Mouse (Mus musculus) cerebellum, postnatal 25 days (tissue): ENCODE results near the gene Ptcra.
A peak's percentile ranks its signal among the peaks of the same experiment; 100 is the strongest.

ENCODE experiments used
- DNase-seq, 2 experiments: peaks; one replicate each; pipeline ENCODE4 v3.0.0; 2021; ENCODE audit warnings: mixed read lengths in 2 of 2

The Ptcra gene

DNA sequence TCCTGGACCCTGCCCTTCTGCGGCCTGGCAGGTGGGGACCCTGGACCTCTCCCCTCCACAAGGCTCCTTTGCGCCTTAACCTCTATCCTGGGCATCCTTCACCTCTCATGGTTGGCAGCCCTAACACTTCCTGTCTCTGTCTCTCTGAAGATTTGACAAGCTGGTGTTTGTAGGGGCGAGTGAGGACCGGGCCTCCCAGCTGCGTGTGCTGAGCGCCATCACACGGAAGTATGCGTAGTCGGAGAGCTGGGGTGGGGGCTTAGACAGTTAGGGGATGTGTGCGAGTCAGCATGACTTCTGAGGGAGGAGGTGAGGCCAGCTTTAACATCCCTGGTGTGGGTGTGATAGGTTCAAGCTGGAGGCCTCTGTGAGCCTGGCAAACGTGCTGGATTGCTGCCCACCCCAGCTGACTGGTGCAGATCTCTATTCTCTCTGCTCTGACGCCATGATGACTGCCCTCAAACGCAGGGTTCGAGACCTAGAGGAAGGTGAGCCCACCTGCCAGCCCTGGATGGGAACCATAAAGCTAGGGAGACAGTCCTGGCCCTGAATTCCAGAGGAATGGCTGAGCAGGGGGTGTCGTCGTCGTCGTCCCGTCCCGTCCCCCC is 38.9 kb downstream of the Ptcra start:
- peak in 1 of 2 experiments; percentile 20 for DNase-seq

DNA sequence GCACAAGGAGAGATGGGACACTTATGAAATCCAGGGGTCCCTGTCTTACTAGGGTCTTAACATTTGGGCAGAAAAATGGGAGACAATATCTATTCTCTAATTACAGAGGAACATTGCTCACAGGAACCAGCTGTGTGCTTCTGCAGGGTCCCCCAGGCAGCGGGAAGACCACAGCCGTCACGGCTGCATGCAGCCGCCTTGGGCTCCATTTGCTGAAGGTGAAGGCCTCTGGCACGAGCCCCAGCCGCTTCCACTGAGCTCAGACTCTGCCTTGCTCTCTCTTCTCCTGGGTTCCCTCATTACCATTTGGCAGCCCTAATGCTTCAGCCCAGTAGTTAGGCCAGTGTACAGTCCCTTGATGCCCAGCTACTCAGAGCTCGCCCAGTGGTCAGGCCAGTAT is 42.4 kb downstream of the Ptcra start:
- no peak for DNase-seq

DNA sequence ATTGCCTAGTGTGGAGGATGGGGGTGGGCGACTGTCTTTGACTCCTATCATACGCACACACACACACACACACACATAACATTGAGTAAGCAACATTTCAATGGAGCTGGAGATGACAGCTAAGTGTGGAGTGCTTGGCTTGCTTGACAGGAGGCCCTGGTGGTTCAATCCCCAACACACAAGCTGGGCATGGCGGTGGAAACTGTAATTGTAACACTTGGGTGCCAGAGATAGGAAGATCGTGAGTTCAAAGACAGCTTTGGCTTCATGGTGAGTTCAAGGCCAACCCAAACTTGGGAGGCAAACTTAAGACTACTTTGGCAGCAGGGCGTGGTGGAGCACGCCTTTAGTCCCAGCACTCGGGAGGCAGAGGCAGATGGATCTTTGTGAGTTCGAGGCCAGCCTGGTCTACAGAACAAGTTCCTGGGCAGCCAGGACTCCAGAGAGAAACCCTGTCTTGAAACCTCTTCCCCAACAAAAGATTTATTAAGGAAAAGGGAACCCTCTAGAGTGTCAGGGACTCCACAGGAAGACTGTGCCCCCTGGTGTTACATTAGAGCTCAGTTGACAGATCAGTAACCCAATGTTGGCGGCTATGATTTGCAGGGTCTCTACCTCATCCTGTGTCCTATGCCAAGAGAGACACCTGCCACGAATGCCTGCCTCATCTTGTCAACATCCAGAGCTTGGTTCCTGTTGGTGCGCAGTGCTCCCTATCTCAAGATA is 48.6 kb downstream of the Ptcra start:
- no peak for DNase-seq

DNA sequence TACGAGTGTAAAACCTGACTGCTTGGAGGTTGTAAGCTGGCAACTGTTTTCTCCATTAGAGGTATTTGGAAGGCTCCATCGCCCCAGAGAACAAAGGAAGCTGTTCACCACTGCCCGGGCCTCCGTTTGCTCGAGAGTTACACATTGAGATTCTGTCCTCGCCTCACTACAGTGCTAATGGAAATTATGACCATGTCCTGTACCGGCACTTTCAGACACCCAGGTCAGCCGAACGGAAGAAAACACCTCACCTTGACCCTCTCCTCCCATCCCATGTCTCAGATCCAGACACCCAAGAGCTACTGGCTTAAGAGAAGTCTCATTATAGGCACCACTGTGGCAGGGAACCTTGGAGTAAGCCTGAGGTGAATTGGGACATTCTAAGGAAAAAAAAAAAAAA is 49.7 kb downstream of the Ptcra start:
- DNase-seq: no peak

DNA sequence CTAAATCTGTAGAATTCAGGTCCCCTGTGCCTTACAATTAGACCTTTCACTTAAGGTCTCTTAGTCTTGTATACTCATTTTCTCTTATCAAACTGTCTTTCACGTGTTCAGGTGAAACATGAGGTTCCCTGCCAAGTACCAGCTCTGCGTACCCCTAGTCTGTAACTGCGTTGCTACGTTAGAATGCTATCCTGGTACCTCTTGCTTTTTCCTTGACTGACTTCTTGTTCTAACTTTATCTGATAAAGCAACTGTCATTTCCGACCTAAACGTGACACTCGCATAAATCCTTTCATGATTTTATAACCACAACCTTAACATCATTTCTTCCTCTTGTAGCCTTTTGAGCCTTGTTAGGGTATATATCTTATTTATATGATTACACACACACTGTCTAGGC is 51.1 kb downstream of the Ptcra start:
- DNase-seq: no peak

DNA sequence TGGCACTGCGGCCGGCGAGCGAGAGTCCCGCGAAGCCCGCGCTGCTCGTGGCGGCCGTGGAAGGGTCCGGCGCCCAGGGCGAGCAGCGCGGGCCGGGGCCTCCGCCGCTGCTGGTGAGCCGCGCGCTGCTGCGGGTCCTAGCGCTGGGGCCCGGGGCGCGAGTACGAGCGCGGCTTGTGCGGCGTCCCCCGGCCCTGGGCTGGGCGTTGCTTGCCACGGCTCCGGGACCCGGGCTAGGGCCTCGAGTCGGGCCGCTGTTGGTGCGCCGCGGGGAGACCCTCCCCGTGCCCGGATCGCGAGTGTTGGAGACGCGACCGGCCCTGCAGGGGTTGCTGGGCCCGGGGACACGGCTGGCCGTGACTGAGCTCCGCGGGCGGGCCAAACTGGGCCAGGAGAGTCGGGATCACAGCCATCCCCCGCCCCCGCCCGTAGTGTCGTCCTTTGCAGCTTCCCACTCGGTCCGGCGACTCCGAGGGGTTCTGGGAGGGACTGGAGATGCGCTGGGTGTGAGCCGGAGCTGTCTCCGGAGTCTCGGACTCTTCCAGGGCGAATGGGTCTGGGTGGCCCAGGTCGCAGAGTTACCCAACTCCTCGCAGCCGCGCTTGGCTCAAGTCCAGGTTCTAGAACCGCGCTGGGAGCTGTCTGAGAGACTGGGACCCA is 51.8 kb downstream of the Ptcra start:
- DNase-seq: peak; percentile 45 to 66

DNA sequence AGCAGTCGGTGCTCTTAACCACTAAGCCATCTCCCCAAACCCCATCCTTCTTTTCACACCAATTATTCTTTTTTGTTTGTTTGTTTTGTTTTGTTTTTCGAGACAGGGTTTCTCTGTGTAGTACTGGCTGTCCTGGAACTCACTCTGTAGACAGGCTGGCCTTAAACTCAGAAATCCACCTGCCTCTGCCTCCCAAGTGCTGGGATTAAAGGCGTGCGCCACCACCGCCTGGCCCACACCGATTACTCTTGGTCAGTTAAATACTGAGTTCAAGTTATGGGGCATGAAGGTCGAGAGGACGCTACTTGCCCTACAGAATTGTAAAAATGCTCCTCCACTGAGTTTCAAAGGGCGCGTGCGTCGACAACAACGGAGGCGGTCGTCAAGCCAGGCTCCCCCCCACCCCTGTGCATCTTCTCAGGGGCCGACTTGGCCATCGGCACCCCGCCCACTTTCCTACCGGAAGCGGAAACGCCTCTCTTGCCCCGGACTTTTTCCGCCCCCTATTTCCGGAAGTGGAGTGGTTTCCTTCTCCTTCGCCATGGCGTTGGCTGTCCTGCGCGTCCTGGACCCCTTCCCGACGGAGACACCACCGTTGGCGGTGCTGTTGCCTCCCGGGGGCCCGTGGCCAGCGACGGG is 52.4 kb downstream of the Ptcra start, which contains the start of gene Pex6:
Pex6 (plus strand) TSS at position 505 of the 639 bp plus-strand sequence.
- DNase-seq: peak; percentile 93 to 97

DNA sequence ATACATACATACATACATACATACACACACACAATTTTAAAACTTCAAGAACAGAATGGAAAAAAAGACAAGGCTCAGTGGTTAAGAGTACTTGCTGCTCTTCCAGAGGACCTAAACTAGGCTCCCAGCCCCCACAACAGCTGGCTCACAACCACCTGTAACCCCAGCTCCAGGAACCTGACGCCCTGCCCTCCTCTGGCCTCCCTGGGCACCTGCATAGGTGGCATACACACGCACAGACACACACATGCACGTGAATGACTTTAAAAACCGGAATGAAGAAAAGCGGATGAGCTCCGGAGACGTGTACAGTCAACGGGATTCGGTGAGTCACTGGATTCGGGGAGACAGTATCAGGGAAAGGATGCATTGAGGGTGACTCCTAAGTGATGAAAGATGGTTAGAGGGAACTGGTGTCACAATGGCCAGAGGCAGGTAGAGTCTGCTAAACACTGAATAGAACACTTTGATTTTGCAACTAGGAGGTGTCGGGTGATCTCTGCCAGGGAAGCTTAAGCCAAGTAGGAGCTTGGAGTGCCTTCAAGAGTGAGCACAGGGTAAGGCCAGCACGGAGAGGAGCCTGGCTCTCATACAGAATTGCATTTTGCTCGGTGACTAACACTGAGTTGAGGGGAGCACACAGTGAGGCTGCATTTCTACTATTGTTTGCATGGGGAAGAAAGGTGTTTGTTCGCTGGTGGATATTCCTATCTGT is 57.0 kb downstream of the Ptcra start:
- no peak for DNase-seq
